Mouse (Mus musculus) G1E (cell line): Measurements from ENCODE around the gene Eif2s1. TPM values are rescaled to one million over a fixed set of nuclear protein-coding genes. Genes with fewer than 3 reads are reported as not detected.

Experiments used
- ATAC-seq: 2 replicates; pipeline ENCODE4 v1.8.0; 2016; ENCODE audit warnings: mild to moderate bottlenecking; ENCODE audit not compliant: insufficient number of reproducible peaks, poor library complexity, low FRiP score, severe bottlenecking; ENCODE audit errors: extremely low read depth
- DNase-seq: peaks from one replicate; pipeline ENCODE4 v3.0.0; 2012; ENCODE audit warnings: low spot score
- H3K27me3 ChIP-seq: 2 replicates; pipeline ENCODE4 v1.6.1; 2012; ENCODE audit warnings: mild to moderate bottlenecking, low read length, inconsistent platforms; ENCODE audit not compliant: insufficient read depth
- H3K36me3 ChIP-seq: replicated peaks from 2 replicates; pipeline ENCODE3; 2012; ENCODE audit warnings: mild to moderate bottlenecking, inconsistent platforms
- H3K4me1 ChIP-seq: 2 replicates; pipeline ENCODE4 v1.6.1; 2012; ENCODE audit warnings: low read depth, low read length, inconsistent platforms, mixed read lengths; ENCODE audit not compliant: insufficient read depth
- H3K4me3 ChIP-seq: 2 replicates; pipeline ENCODE4 v1.5.1; 2012; ENCODE audit warnings: low read depth, mild to moderate bottlenecking, inconsistent platforms, low read length, moderate library complexity, mixed read lengths
- H3K9me3 ChIP-seq: replicated peaks from 2 replicates; pipeline ENCODE4 v1.6.1; 2012; ENCODE audit warnings: inconsistent platforms
- CTCF ChIP-seq: IDR thresholded peaks from 2 replicates; pipeline ENCODE4 v1.5.1; 2012; ENCODE audit warnings: low read depth, low read length, inconsistent platforms, mixed read lengths
- GATA1 ChIP-seq: IDR thresholded peaks from 2 replicates; pipeline ENCODE4 v1.6.1; 2012; ENCODE audit warnings: borderline replicate concordance, low read length, inconsistent platforms, mixed read lengths
- GATA2 ChIP-seq: IDR thresholded peaks from 2 replicates; pipeline ENCODE4 v1.6.1; 2012; ENCODE audit warnings: low read depth, low read length, inconsistent platforms, borderline replicate concordance
- POLR2AphosphoS5 ChIP-seq: IDR thresholded peaks from 2 replicates; pipeline ENCODE4 v1.6.1; 2012; ENCODE audit warnings: low read depth, low read length, inconsistent platforms; ENCODE audit not compliant: insufficient replicate concordance
- TAL1 ChIP-seq: conservative IDR thresholded peaks from 2 replicates; pipeline ENCODE4 v1.6.1; 2012; ENCODE audit warnings: low read depth, low read length, inconsistent platforms, mixed read lengths
- polyA plus RNA-seq: library from polyadenylated mRNA; stranded (reverse); fragments of >175 nt; gene quantifications from 2 replicates; pipeline ENCODE4 v1.2.3, GENCODE M21; 2012
- total RNA-seq, 2 experiments: library from RNA; stranded (forward) in 1 of 2; stranded (reverse) in 1 of 2; fragments of 200-1000 nt in 1 of 2; fragments of >200 nt in 1 of 2; fragmentation: Nextera tagmentation in 1 of 2; gene quantifications; 2 replicates each; pipeline ENCODE4 v1.2.3; 2014 to 2017

The Eif2s1 gene
- total and polyA plus RNA-seq, 3 experiments: 52.3 to 332 (median 198) TPM

GRCm38 (mm10) chr12:78860921-78861495, 611 bp upstream of the Eif2s1 start:
- peaks cover 42% of the 10 kb centered on the region for H3K36me3 ChIP-seq
- H3K9me3 ChIP-seq: no peaks in the 10 kb centered on the region
- TF ChIP-seq GATA2: no peak
- peaks cover 47% of the 10 kb centered on the region for H3K4me1 ChIP-seq
- H3K27me3 ChIP-seq: no peaks in the 10 kb centered on the region
- peak overlapping the region; percentile 86 for H3K4me3 ChIP-seq
- ATAC-seq: no peak
- peak; percentile 3 for DNase-seq

GRCm38 (mm10) chr12:78862254-78862730, 673 bp downstream of the Eif2s1 start:
- H3K4me1 ChIP-seq: peaks cover 53% of the 10 kb centered on the region
- ATAC-seq (no peak), DNase-seq (peak; percentile 54)

GRCm38 (mm10) chr12:78865434-78865833, 3.8 kb downstream of the Eif2s1 start:
- no peak overlapping the region for H3K4me3 ChIP-seq
- TF ChIP-seq GATA1 (no peak), POLR2AphosphoS5 (no peak), TAL1 (no peak), CTCF (no peak), GATA2 (no peak)
- H3K36me3 ChIP-seq: peaks cover 50% of the 10 kb centered on the region
- H3K27me3 ChIP-seq: no peaks in the 10 kb centered on the region
- ATAC-seq (no peak), DNase-seq (no peak)
- H3K4me1 ChIP-seq: peaks cover 44% of the 10 kb centered on the region
- H3K9me3 ChIP-seq: no peaks in the 10 kb centered on the region

More at GRCm38 (mm10) chr12:78862254-78862730, 673 bp downstream of the Eif2s1 start:
- peak overlapping the region; percentile 86 for H3K4me3 ChIP-seq
- no peaks in the 10 kb centered on the region for H3K9me3 ChIP-seq
- H3K36me3 ChIP-seq: peaks cover 40% of the 10 kb centered on the region
- H3K27me3 ChIP-seq: no peaks in the 10 kb centered on the region
- TF ChIP-seq GATA1 (no peak), CTCF (no peak), GATA2 (no peak), POLR2AphosphoS5 (no peak)

- peaks cover 66% of the 10 kb centered on the region for H3K36me3 ChIP-seq
- peaks cover 50% of the 10 kb centered on the region for H3K4me1 ChIP-seq
- ATAC-seq: peak; percentile 79
- H3K9me3 ChIP-seq: no peaks in the 10 kb centered on the region
- H3K4me3 ChIP-seq: no peak overlapping the region
- TF ChIP-seq CTCF: no peak
- no peak for TF ChIP-seq GATA1
- no peak for TF ChIP-seq GATA2
- TF ChIP-seq POLR2AphosphoS5: no peak
- no peaks in the 10 kb centered on the region for H3K27me3 ChIP-seq
- DNase-seq: peak; percentile 37
These were observed 6.5 kb downstream of the Eif2s1 start for GRCm38 (mm10) chr12:78868115-78868514.

- Histone ChIP-seq H3K36me3 (peaks cover 84% of the 10 kb centered on the region), H3K27me3 (no peaks in the 10 kb centered on the region), H3K4me3 (no peak overlapping the region), H3K4me1 (peaks cover 15% of the 10 kb centered on the region), H3K9me3 (no peaks in the 10 kb centered on the region)
- DNase-seq (no peak), ATAC-seq (no peak)
- TF ChIP-seq GATA2 (no peak), GATA1 (no peak), CTCF (no peak), POLR2AphosphoS5 (no peak), TAL1 (no peak)
These were observed 13.0 kb downstream of the Eif2s1 start for GRCm38 (mm10) chr12:78874581-78874980.

- ATAC-seq (no peak), DNase-seq (no peak)
- H3K27me3 ChIP-seq: peaks cover 6% of the 10 kb centered on the region; the same call in 1 of the 2 replicates
- TF ChIP-seq GATA1 (no peak), GATA2 (no peak), TAL1 (no peak), CTCF (no peak), POLR2AphosphoS5 (no peak)
- H3K9me3 ChIP-seq: peaks cover 3% of the 10 kb centered on the region
- H3K36me3 ChIP-seq: peaks cover 35% of the 10 kb centered on the region
- no peak overlapping the region for H3K4me3 ChIP-seq
- peaks cover 6% of the 10 kb centered on the region; the same call in 1 of the 2 replicates for H3K4me1 ChIP-seq
These were observed 28.4 kb downstream of the Eif2s1 start for GRCm38 (mm10) chr12:78890062-78890461.

GRCm38 (mm10) chr12:78891149-78891548, 29.5 kb downstream of the Eif2s1 start:
- no peak for DNase-seq
- TF ChIP-seq GATA1: no peak
- TF ChIP-seq GATA2: no peak
- TF ChIP-seq CTCF: no peak
- TF ChIP-seq TAL1: no peak
- TF ChIP-seq POLR2AphosphoS5: no peak
- Histone ChIP-seq H3K4me1 (peaks cover 12% of the 10 kb centered on the region), H3K27me3 (peaks cover 9% of the 10 kb centered on the region), H3K9me3 (peaks cover 3% of the 10 kb centered on the region), H3K36me3 (peaks cover 24% of the 10 kb centered on the region), H3K4me3 (no peak overlapping the region)
- ATAC-seq: no peak
